16 mouse cellular contexts compared by ENCODE assay signal in the genomic region with DNA sequence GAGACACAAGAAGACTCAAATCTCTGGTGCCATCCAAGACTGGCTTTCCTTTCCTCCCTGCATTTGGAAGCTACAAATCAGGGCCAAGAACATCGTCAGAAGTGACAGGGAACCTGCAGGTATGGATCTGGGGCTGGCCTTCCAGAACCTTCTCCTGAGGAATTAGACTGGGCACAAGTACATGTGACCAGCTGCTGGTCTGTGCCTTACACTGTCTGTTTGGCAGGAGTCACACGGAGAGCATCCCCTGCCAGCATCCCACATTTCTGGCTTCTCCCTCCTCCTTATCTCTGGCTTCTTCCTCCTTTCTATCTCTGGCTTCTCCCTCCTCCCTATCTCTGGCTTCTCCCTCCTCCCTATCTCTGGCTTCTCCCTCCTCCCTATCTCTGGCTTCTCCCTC.
"Had no signal": no experiment of that assay in that cellular context is flagged by ENCODE, and none has a peak within 500 bp of the region (broad histone marks: within the 10 kb centered on the region; RNA-seq: fewer than 3 reads in every experiment).

No protein-coding gene starts in this region.

- DNase-seq: heart, postnatal 10 days; heart, postnatal 14 days; heart, postnatal 36 days; heart, postnatal 4 days; kidney, adult 11 months; kidney, adult 18-20 months; kidney, adult 2 months; kidney, adult 8-10 months; kidney, adult 9 months; kidney, postnatal 10 days; kidney, postnatal 14 days; kidney, postnatal 25 days; kidney, postnatal 36 days; kidney, postnatal 4 days; layer of hippocampus, adult 9-11 months; layer of hippocampus, postnatal 36 days had no signal
